Mouse (Mus musculus): ENCODE measurements at regions not wholly inside any gene's neighbourhood (a gene's known extent, or its start where the extent isn't known, plus 50 kb on each side); places are given as distances from the start of the nearest gene placed in this dataset.

DNA sequence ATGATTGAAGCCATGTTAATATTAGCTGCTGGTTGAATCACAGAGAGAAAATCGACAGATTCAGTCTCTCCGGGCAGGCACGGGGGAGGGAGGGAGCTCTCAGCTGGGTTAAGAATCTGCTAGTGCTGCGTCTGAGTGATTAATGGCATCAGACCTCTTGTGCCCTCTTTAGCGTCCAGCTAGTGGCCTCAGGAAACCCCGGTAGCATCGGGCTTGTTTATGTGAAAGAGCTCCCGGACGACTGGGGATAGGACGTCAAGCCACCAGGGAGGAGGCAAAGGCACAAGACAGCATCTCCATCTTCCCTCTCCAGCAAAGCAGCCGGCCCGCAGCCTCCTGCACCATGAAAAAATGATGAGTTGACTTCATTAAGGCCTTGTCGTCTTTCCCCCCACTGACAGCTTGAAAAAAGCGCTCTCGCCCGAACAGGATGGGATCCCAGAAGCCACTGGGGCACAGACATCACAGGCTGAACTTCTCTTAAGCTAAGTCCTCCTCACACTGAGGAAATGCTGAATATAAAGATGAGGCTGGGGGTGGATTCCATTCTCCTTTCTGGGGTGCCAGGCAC lies 294.9 kb downstream of the CK137956 start:
- Histone ChIP-seq H3K27ac (ENCODE audit: low read depth) (no peak overlapping the region), H3K4me2 (ENCODE audit: low read depth, low read length) (no peak overlapping the region), H3K4me3 (ENCODE audit: low read depth, low read length) (no peak overlapping the region), H3K36me3 (replicated peaks; ENCODE audit: insufficient read depth, low read length) (no peaks in the 10 kb centered on the region), H3K9me3 (ENCODE audit: low read length) (no peaks in the 10 kb centered on the region), H3K9ac (replicated peaks) (no peak overlapping the region), H3K4me1 (ENCODE audit: insufficient read depth) (no peaks in the 10 kb centered on the region), H3K27me3 (ENCODE audit: insufficient read depth, low read length) (no peaks in the 10 kb centered on the region)
- TF ChIP-seq EP300 (IDR thresholded peaks at IDR 0.05; ENCODE audit: low read depth): no peak
- TF ChIP-seq CTCF (IDR thresholded peaks at IDR 0.05; ENCODE audit: low read depth): no peak
- ATAC-seq (no peak), DNase-seq (no peak)
- 46% methylated on average over 16 of the region's 16 CpGs for WGBS (ENCODE audit: insufficient replicate concordance)

DNA sequence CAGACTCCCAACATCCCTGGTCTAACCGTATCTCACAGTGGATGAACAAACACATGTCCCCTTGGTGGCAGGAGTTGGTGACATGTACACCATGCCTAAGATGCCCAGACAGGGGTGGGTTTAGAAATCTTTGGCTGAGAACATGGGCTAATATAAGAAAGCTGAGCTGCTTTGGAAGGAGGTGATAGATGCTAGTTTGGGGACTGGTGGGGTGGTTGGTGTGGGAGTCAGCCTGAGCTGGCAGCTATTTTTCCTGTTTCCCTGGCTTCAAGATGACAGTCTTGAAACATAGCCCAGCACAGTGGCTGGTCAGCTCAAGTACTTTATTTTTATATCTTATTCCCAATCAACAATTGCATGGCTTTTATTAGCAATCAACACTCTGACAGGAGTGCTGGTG lies 302.0 kb upstream of the Gjb5 start:
- ATAC-seq (no peak), DNase-seq (no peak)
- H3K4me3 ChIP-seq (ENCODE audit: low read depth, low read length): no peak overlapping the region
- TF ChIP-seq EP300 (IDR thresholded peaks at IDR 0.05; ENCODE audit: low read depth) (no peak), CTCF (IDR thresholded peaks at IDR 0.05; ENCODE audit: low read depth) (no peak)
- H3K36me3 ChIP-seq (replicated peaks; ENCODE audit: insufficient read depth, low read length): no peaks in the 10 kb centered on the region
- H3K27me3 ChIP-seq (ENCODE audit: insufficient read depth, low read length): no peaks in the 10 kb centered on the region
- WGBS (ENCODE audit: insufficient replicate concordance): 82% methylated on average over 1 of the region's 1 CpGs
- no peak overlapping the region for H3K9ac ChIP-seq (replicated peaks)
- H3K9me3 ChIP-seq (ENCODE audit: low read length): no peaks in the 10 kb centered on the region
- no peaks in the 10 kb centered on the region for H3K4me1 ChIP-seq (ENCODE audit: insufficient read depth)
- no peak overlapping the region for H3K27ac ChIP-seq (ENCODE audit: low read depth)
- H3K4me2 ChIP-seq (ENCODE audit: low read depth, low read length): no peak overlapping the region

DNA sequence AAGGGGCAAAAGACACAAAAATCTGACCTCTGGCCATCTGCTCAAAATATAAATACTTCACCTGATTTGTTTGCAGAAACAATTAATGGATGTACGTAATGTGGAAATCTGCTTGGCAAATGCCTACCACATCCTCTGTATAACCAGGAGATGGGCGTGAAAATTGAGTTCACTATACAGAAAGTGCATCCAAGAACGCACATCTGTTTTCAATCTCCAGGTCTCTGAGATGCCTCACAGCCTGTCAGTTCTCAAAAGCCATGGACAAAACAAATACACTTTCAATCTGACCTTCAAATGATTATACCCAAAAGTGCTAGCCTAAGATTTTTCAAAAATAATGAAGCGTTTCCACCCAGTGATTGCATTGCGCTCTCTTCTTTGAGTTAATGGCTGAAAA lies 293.6 kb upstream of the Gjb5 start:
- ATAC-seq: no peak
- H3K27me3 ChIP-seq (ENCODE audit: insufficient read depth, low read length): no peaks in the 10 kb centered on the region
- WGBS (ENCODE audit: insufficient replicate concordance): 79% methylated on average over 5 of the region's 5 CpGs
- no peak overlapping the region for H3K27ac ChIP-seq (ENCODE audit: low read depth)
- H3K9me3 ChIP-seq (ENCODE audit: low read length): no peaks in the 10 kb centered on the region
- TF ChIP-seq EP300 (IDR thresholded peaks at IDR 0.05; ENCODE audit: low read depth) (no peak), CTCF (IDR thresholded peaks at IDR 0.05; ENCODE audit: low read depth) (no peak)
- H3K4me2 ChIP-seq (ENCODE audit: low read depth, low read length): no peak overlapping the region
- no peak overlapping the region for H3K4me3 ChIP-seq (ENCODE audit: low read depth, low read length)
- no peak for DNase-seq
- no peaks in the 10 kb centered on the region for H3K4me1 ChIP-seq (ENCODE audit: insufficient read depth)
- no peak overlapping the region for H3K9ac ChIP-seq (replicated peaks)
- no peaks in the 10 kb centered on the region for H3K36me3 ChIP-seq (replicated peaks; ENCODE audit: insufficient read depth, low read length)

DNA sequence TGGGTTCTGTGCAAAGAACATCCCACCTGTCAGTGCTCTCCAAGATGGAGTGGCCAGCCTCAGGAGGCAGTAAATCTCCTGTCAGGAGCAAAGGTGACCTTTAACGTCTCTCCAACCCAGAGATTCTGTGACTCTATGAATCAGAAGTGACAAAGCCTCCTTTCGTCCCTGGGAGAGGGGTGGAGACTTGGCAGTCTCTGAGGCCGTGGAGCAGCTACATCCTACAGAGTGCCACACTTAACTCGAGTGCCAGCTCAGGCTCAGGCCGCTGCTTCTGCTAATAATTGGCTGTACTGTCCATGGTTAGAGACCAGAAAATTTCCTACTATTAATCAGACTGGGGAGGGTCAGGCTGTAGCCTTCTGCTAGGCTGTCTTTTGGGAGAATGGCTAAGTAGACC lies 290.0 kb upstream of the Gjb5 start:
- DNase-seq (no peak), ATAC-seq (no peak)
- H3K4me1 ChIP-seq (ENCODE audit: insufficient read depth): no peaks in the 10 kb centered on the region
- TF ChIP-seq EP300 (IDR thresholded peaks at IDR 0.05; ENCODE audit: low read depth): no peak
- TF ChIP-seq CTCF (IDR thresholded peaks at IDR 0.05; ENCODE audit: low read depth): no peak
- H3K27ac ChIP-seq (ENCODE audit: low read depth): no peak overlapping the region
- no peaks in the 10 kb centered on the region for H3K27me3 ChIP-seq (ENCODE audit: insufficient read depth, low read length)
- no peaks in the 10 kb centered on the region for H3K36me3 ChIP-seq (replicated peaks; ENCODE audit: insufficient read depth, low read length)
- no peaks in the 10 kb centered on the region for H3K9me3 ChIP-seq (ENCODE audit: low read length)
- no peak overlapping the region for H3K4me2 ChIP-seq (ENCODE audit: low read depth, low read length)
- no peak overlapping the region for H3K4me3 ChIP-seq (ENCODE audit: low read depth, low read length)
- H3K9ac ChIP-seq (replicated peaks): no peak overlapping the region
- WGBS (ENCODE audit: insufficient replicate concordance): 65% methylated on average over 5 of the region's 5 CpGs

DNA sequence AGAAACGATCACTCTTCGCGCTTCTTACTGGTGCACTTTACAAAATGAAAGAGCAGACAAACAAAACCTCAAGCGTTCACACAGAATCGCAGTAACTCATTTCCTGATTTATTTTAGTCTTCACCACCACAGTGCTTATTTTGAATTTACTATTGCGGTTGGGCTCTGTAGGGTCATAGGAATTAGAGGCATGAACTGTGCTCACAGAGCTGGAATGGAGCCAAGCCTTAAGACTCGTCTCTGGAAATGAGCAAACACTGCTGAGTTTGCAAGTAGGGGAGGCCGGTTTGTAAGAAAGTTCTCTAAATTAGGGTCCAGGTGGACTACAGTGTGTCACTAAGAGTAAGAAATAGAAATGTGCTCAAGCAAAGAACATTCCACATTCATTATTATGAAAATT lies 289.2 kb upstream of the Gjb5 start:
- Histone ChIP-seq H3K4me1 (ENCODE audit: insufficient read depth) (no peaks in the 10 kb centered on the region), H3K4me2 (ENCODE audit: low read depth, low read length) (no peak overlapping the region), H3K9ac (replicated peaks) (no peak overlapping the region), H3K4me3 (ENCODE audit: low read depth, low read length) (no peak overlapping the region), H3K9me3 (ENCODE audit: low read length) (no peaks in the 10 kb centered on the region), H3K27ac (ENCODE audit: low read depth) (no peak overlapping the region), H3K36me3 (replicated peaks; ENCODE audit: insufficient read depth, low read length) (no peaks in the 10 kb centered on the region), H3K27me3 (ENCODE audit: insufficient read depth, low read length) (no peaks in the 10 kb centered on the region)
- no peak for DNase-seq
- WGBS (ENCODE audit: insufficient replicate concordance): 67% methylated on average over 8 of the region's 8 CpGs
- TF ChIP-seq EP300 (IDR thresholded peaks at IDR 0.05; ENCODE audit: low read depth) (no peak), CTCF (IDR thresholded peaks at IDR 0.05; ENCODE audit: low read depth) (no peak)
- no peak for ATAC-seq

DNA sequence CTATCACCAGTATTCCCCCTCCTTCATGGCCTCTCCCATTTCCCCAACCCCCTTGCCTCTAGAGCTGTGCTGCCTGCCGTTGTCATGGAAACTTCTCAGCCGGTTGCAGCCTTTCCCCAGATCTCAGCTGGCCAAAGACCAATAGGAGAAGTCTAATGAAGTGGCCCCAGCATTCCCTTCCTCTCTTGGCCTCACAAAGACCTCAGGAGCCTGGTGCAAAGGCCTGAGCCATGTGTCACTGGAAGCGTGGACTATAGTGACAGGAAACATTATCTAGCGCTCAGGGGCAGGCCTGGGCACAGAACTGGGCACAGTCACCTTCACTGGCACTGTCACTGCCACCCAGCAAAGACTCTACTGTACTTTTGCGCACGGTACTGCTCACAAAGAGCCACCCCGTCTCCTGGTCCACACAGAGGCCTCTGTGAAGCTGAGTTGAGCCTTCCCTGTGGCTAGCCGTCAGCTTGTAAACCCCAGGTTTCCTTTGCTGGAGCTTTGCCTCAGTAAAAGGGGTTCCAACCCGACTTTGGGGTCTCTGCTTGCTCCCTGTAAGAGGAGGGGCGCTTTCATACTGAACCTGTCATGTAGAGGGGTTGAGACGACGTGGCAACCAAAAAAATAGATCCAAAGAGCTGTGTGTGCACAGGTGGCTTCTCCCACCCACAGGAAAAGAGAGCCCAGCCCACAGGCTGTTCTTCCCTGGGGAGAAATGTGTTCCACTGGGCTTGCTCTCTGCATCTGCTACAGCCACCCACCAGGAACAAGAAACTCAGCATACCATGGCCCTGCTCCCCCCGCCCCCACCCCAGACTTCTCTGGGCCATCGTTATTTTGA lies 282.5 kb upstream of the Gjb5 start:
- no peak for DNase-seq
- WGBS (ENCODE audit: insufficient replicate concordance): 50% methylated on average over 14 of the region's 14 CpGs

More for the DNA sequence above, 282.5 kb upstream of the Gjb5 start:
- Histone ChIP-seq H3K9ac (replicated peaks) (no peak overlapping the region), H3K4me1 (ENCODE audit: insufficient read depth) (no peaks in the 10 kb centered on the region), H3K9me3 (ENCODE audit: low read length) (no peaks in the 10 kb centered on the region), H3K36me3 (replicated peaks; ENCODE audit: insufficient read depth, low read length) (no peaks in the 10 kb centered on the region), H3K4me3 (ENCODE audit: low read depth, low read length) (no peak overlapping the region), H3K27ac (ENCODE audit: low read depth) (no peak overlapping the region), H3K27me3 (ENCODE audit: insufficient read depth, low read length) (no peaks in the 10 kb centered on the region), H3K4me2 (ENCODE audit: low read depth, low read length) (no peak overlapping the region)
- TF ChIP-seq CTCF (IDR thresholded peaks at IDR 0.05; ENCODE audit: low read depth) (no peak), EP300 (IDR thresholded peaks at IDR 0.05; ENCODE audit: low read depth) (no peak)
- ATAC-seq: no peak
